Mouse (Mus musculus) intestine, embryonic 15.5 days (tissue): ENCODE results near the gene Crlf2. TPM values are rescaled to one million over a fixed set of nuclear protein-coding genes. Genes with fewer than 3 reads are reported as not detected.

ENCODE experiments used
- ATAC-seq: fragments of 200-750 bp; cut with Nextera tagmentation; 2 replicates; pipeline ENCODE4 v1.8.0; 2017; ENCODE audit warnings: moderate TSS enrichment, moderate library complexity
- H3K27ac ChIP-seq: fragments of 300-500 bp; sonication (generic); 2 replicates; pipeline ENCODE4 v1.5.1; 2015; ENCODE audit warnings: mild to moderate bottlenecking, inconsistent platforms
- H3K27me3 ChIP-seq: fragments of 300-500 bp; sonication (generic); replicated peaks from 2 replicates; pipeline ENCODE4 v1.6.1; 2015; ENCODE audit warnings: inconsistent platforms
- H3K36me3 ChIP-seq: fragments of 300-500 bp; sonication (generic); 2 replicates; pipeline ENCODE4 v1.6.1; 2015; ENCODE audit warnings: inconsistent platforms
- H3K4me1 ChIP-seq: fragments of 300-500 bp; sonication (generic); replicated peaks from 2 replicates; pipeline ENCODE4 v1.6.1; 2015; ENCODE audit warnings: inconsistent platforms
- H3K4me2 ChIP-seq: fragments of 300-500 bp; sonication (generic); replicated peaks from 2 replicates; pipeline ENCODE4 v1.6.1; 2015; ENCODE audit warnings: mild to moderate bottlenecking, inconsistent platforms
- H3K4me3 ChIP-seq: fragments of 300-500 bp; sonication (generic); replicated peaks from 2 replicates; pipeline ENCODE4 v1.5.1; 2015; ENCODE audit warnings: inconsistent platforms
- H3K9ac ChIP-seq: fragments of 300-500 bp; sonication (generic); 2 replicates; pipeline ENCODE4 v1.6.1; 2015; ENCODE audit warnings: inconsistent platforms
- H3K9me3 ChIP-seq: fragments of 300-500 bp; sonication (generic); 2 replicates; pipeline ENCODE4 v1.6.1; 2016; ENCODE audit warnings: inconsistent platforms
- WGBS: fragments of 180-500 bp; shearing (Covaris S2); methylation state at CpG from one replicate; pipeline ENCODE4 v1.1.7; 2015; 5-methylcytosine and 5-hydroxymethylcytosine counted together
- polyA plus RNA-seq: library from polyadenylated mRNA; unstranded; fragments of >200 nt; fragmentation: Nextera tagmentation; extraction: Ambion mirVana; gene quantifications from 2 replicates; pipeline ENCODE4 v1.2.1, GENCODE M21; 2015

Gene Crlf2
- polyA plus RNA-seq, 1 experiment from 2014 or later: 12.3 TPM

- WGBS: 75% methylated on average over 25 of the region's 26 CpGs
- peaks cover 17% of the 10 kb centered on the region for H3K9me3 ChIP-seq
- H3K36me3 ChIP-seq: peaks cover 19% of the 10 kb centered on the region
- no peak overlapping the region for H3K27ac ChIP-seq
- no peak overlapping the region for H3K9ac ChIP-seq
- no peak overlapping the region for H3K4me2 ChIP-seq
- no peak overlapping the region for H3K4me3 ChIP-seq
- H3K4me1 ChIP-seq: no peaks in the 10 kb centered on the region
- H3K27me3 ChIP-seq: no peaks in the 10 kb centered on the region
- ATAC-seq: no peak
These were observed 3.5 kb downstream of the Crlf2 start for GRCm38 (mm10) chr5:109555236-109555675.

- H3K9ac ChIP-seq: no peak overlapping the region
- H3K4me3 ChIP-seq: no peak overlapping the region
- H3K4me1 ChIP-seq: no peaks in the 10 kb centered on the region
- no peak overlapping the region for H3K27ac ChIP-seq
- H3K36me3 ChIP-seq: peaks cover 19% of the 10 kb centered on the region
- 83% methylated on average over 30 of the region's 30 CpGs for WGBS
- H3K27me3 ChIP-seq: no peaks in the 10 kb centered on the region
- no peak overlapping the region for H3K4me2 ChIP-seq
- ATAC-seq: no peak
- peaks cover 17% of the 10 kb centered on the region for H3K9me3 ChIP-seq
These were observed 4.4 kb downstream of the Crlf2 start for GRCm38 (mm10) chr5:109554091-109555050.

- WGBS: 66% methylated on average over 18 of the region's 18 CpGs
- H3K9me3 ChIP-seq: peaks cover 17% of the 10 kb centered on the region
These were observed 5.4 kb downstream of the Crlf2 start for GRCm38 (mm10) chr5:109553160-109553930.

GRCm38 (mm10) chr5:109552541-109552940 lies 6.3 kb downstream of the Crlf2 start:
- no peaks in the 10 kb centered on the region for H3K27me3 ChIP-seq
- H3K36me3 ChIP-seq: peaks cover 19% of the 10 kb centered on the region
- WGBS: 83% methylated on average over 15 of the region's 15 CpGs

More at GRCm38 (mm10) chr5:109553160-109553930, 5.4 kb downstream of the Crlf2 start:
- H3K27ac ChIP-seq: no peak overlapping the region
- no peak overlapping the region for H3K4me3 ChIP-seq
- no peaks in the 10 kb centered on the region for H3K4me1 ChIP-seq
- no peaks in the 10 kb centered on the region for H3K27me3 ChIP-seq
- H3K36me3 ChIP-seq: peaks cover 19% of the 10 kb centered on the region
- H3K9ac ChIP-seq: no peak overlapping the region
- H3K4me2 ChIP-seq: no peak overlapping the region
- ATAC-seq: no peak

GRCm38 (mm10) chr5:109552116-109552515 lies 6.7 kb downstream of the Crlf2 start:
- ATAC-seq: no peak
- WGBS: 75% methylated on average over 7 of the region's 13 CpGs
- H3K9me3 ChIP-seq: peaks cover 17% of the 10 kb centered on the region

More at GRCm38 (mm10) chr5:109552541-109552940, 6.3 kb downstream of the Crlf2 start:
- no peak for ATAC-seq
- H3K4me3 ChIP-seq: no peak overlapping the region
- H3K27ac ChIP-seq: no peak overlapping the region
- no peak overlapping the region for H3K9ac ChIP-seq
- no peaks in the 10 kb centered on the region for H3K4me1 ChIP-seq
- no peak overlapping the region for H3K4me2 ChIP-seq
- H3K9me3 ChIP-seq: peaks cover 17% of the 10 kb centered on the region

GRCm38 (mm10) chr5:109551041-109551765 lies 7.6 kb downstream of the Crlf2 start:
- no peak overlapping the region for H3K9ac ChIP-seq
- no peaks in the 10 kb centered on the region for H3K27me3 ChIP-seq
- no peak for ATAC-seq
- H3K27ac ChIP-seq: no peak overlapping the region
- H3K36me3 ChIP-seq: peaks cover 18% of the 10 kb centered on the region
- no peak overlapping the region for H3K4me2 ChIP-seq
- H3K9me3 ChIP-seq: peaks cover 13% of the 10 kb centered on the region
- WGBS: 88% methylated on average over 25 of the region's 25 CpGs
- H3K4me3 ChIP-seq: no peak overlapping the region
- H3K4me1 ChIP-seq: no peaks in the 10 kb centered on the region

More at GRCm38 (mm10) chr5:109552116-109552515, 6.7 kb downstream of the Crlf2 start:
- Histone ChIP-seq H3K27ac (no peak overlapping the region), H3K4me2 (no peak overlapping the region), H3K4me3 (no peak overlapping the region), H3K4me1 (no peaks in the 10 kb centered on the region), H3K36me3 (peaks cover 19% of the 10 kb centered on the region), H3K27me3 (no peaks in the 10 kb centered on the region), H3K9ac (no peak overlapping the region)

- Histone ChIP-seq H3K4me1 (no peaks in the 10 kb centered on the region), H3K9me3 (peaks cover 7% of the 10 kb centered on the region), H3K9ac (no peak overlapping the region), H3K27ac (no peak overlapping the region), H3K4me3 (no peak overlapping the region), H3K36me3 (peaks cover 11% of the 10 kb centered on the region; the same call in 1 of the 2 replicates), H3K27me3 (no peaks in the 10 kb centered on the region), H3K4me2 (no peak overlapping the region)
- WGBS: 87% methylated on average over 34 of the region's 36 CpGs
- no peak for ATAC-seq
These were observed 8.4 kb downstream of the Crlf2 start for GRCm38 (mm10) chr5:109550225-109550935.

- WGBS: 66% methylated on average over 9 of the region's 9 CpGs
- Histone ChIP-seq H3K36me3 (0 out of 2 replicates have a peak, but pooled peaks cover 5% of the 10 kb centered on the region), H3K4me2 (no peak overlapping the region), H3K27ac (no peak overlapping the region), H3K4me3 (no peak overlapping the region), H3K4me1 (no peaks in the 10 kb centered on the region), H3K9ac (no peak overlapping the region), H3K27me3 (no peaks in the 10 kb centered on the region), H3K9me3 (peaks cover 6% of the 10 kb centered on the region; the same call in 1 of the 2 replicates)
- ATAC-seq: no peak
These were observed 10.1 kb downstream of the Crlf2 start for GRCm38 (mm10) chr5:109548712-109549111.

GRCm38 (mm10) chr5:109547112-109547511 lies 11.7 kb downstream of the Crlf2 start:
- H3K4me2 ChIP-seq: no peak overlapping the region
- 74% methylated on average over 2 of the region's 2 CpGs for WGBS

GRCm38 (mm10) chr5:109509679-109510078 lies 49.1 kb downstream of the Crlf2 start:
- no peak overlapping the region for H3K4me3 ChIP-seq
- H3K27me3 ChIP-seq: no peaks in the 10 kb centered on the region
- no peak overlapping the region for H3K27ac ChIP-seq
- H3K36me3 ChIP-seq: no peaks in the 10 kb centered on the region
- no peaks in the 10 kb centered on the region for H3K4me1 ChIP-seq
- H3K4me2 ChIP-seq: no peak overlapping the region
- no peak for ATAC-seq
- H3K9me3 ChIP-seq: no peaks in the 10 kb centered on the region
- no peak overlapping the region for H3K9ac ChIP-seq

More at GRCm38 (mm10) chr5:109547112-109547511, 11.7 kb downstream of the Crlf2 start:
- Histone ChIP-seq H3K9ac (no peak overlapping the region), H3K27me3 (no peaks in the 10 kb centered on the region), H3K9me3 (no peaks in the 10 kb centered on the region; the same call in 1 of the 2 replicates), H3K27ac (no peak overlapping the region), H3K4me3 (no peak overlapping the region), H3K36me3 (0 out of 2 replicates have a peak, but pooled peaks cover 5% of the 10 kb centered on the region), H3K4me1 (no peaks in the 10 kb centered on the region)
- no peak for ATAC-seq

- 11% methylated on average over 1 of the region's 1 CpGs for WGBS
- no peak overlapping the region for H3K9ac ChIP-seq
- H3K4me2 ChIP-seq: no peak overlapping the region
- H3K4me1 ChIP-seq: no peaks in the 10 kb centered on the region
- no peaks in the 10 kb centered on the region for H3K36me3 ChIP-seq
- H3K27ac ChIP-seq: no peak overlapping the region
- H3K9me3 ChIP-seq: no peaks in the 10 kb centered on the region
- no peak for ATAC-seq
- H3K4me3 ChIP-seq: no peak overlapping the region
- H3K27me3 ChIP-seq: no peaks in the 10 kb centered on the region
These were observed 52.1 kb downstream of the Crlf2 start for GRCm38 (mm10) chr5:109506729-109507128.
